Mouse (Mus musculus): ENCODE data around the gene Gm21992.

Gm21992 gene

DNA sequence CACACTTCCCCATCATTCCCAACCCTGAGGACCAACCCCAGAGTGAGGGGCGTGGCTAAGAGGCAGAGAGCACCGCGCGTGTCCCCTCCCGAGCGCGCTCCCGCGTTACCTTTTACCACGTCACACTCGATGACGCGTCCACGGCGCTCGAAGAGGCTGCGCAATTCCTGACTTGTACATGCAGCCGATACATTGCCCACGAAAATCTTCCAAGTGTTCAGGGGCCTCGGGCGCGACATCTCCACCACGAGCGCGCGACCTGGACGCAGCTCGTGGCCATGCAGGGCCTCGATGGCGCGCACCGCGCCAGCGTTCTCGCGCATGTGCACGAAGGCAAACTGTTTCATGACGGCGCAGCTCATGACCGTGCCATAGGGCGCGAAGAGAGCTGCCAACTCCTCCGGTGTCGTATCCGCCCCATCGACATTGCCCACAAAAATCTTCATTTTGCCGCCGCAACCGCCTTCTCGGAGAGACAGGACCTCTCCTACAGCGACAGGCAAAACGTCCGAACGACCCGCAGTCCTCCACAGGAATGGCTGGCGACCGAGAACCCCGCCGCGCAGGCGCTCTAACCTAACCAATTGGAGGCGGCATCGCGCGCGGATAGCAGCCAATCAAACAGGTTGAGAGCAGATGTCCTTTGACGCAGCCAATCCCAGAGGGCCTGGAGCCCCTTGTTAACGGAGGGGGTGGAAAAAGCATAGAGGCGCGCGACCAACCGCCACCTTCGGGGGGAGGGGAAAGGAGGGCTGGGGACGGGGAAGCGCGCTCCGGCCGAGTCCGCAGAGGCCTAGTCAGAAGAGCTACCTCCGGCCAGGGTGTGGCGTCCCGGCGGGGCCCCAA lies at the start of gene Gm21992, which contains the start of gene Rbm14:
Gene Gm21992 (minus strand): TSS at position 550 of the 846 bp plus-strand sequence.
Gene Rbm14 (minus strand): TSS at position 572 of the 846 bp plus-strand sequence.
- DNase-seq (ENCODE audit: low read depth) = peak; percentile 96

DNA sequence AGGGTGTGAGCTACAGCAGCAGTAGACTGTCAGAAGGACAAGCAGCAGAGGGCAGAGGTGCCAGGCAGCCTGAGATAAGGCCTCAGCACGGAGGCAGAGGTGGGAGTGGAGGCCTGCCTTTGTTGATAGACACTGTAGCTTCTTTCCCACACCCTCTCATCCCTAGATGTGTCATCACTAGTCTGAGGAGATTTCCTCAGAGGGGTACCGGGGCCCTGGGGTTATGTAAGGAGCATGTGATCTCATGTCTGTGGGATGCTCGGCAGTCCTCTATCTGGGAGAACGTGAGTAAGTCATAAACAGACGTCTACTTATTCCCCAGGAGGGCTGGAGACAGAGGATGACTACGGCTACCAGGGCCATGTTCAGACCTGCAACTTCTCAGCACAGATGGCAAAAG lies 47.7 kb upstream of the Gm21992 start:
- DNase-seq (ENCODE audit: low read depth) = no peak

DNA sequence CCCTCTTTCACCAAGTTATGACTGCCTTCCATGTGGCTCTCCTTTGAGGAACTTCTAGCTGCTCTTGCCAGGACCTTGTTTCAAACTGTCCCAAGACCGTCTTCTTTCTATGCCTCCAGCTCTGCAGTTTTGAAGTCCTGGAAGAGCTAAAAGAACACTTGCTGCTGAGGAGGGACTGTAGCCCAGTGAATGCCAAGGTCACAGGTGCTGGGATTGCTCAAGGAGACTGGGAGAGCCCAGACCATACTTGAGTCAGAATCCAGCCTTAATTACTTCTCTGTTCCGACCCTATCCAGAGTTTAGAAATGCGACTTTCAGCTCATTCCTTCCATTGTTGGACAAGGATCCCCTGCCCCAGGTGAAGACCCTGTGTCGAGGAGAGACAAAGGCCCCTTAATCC lies 44.5 kb upstream of the Gm21992 start:
- DNase-seq (ENCODE audit: low read depth) = no peak

DNA sequence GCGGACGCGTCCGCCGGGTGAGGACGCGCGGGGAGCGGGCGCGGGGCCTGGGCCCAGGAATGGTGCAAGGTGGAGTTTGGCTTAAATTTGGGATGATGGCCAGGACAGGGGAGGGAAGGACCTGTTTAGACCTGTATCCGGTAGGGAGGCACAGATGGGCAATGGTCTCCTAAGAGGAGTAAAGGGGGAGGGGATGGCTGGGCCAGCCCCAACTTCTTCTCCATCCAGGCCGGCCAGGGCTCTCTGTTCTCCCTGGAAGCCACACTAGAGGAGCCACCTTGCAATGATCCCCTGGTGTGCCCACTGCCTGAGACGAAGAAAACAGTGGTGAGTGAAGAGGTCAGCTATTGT lies 44.0 kb upstream of the Gm21992 start:
- no peak for DNase-seq (ENCODE audit: low read depth)

DNA sequence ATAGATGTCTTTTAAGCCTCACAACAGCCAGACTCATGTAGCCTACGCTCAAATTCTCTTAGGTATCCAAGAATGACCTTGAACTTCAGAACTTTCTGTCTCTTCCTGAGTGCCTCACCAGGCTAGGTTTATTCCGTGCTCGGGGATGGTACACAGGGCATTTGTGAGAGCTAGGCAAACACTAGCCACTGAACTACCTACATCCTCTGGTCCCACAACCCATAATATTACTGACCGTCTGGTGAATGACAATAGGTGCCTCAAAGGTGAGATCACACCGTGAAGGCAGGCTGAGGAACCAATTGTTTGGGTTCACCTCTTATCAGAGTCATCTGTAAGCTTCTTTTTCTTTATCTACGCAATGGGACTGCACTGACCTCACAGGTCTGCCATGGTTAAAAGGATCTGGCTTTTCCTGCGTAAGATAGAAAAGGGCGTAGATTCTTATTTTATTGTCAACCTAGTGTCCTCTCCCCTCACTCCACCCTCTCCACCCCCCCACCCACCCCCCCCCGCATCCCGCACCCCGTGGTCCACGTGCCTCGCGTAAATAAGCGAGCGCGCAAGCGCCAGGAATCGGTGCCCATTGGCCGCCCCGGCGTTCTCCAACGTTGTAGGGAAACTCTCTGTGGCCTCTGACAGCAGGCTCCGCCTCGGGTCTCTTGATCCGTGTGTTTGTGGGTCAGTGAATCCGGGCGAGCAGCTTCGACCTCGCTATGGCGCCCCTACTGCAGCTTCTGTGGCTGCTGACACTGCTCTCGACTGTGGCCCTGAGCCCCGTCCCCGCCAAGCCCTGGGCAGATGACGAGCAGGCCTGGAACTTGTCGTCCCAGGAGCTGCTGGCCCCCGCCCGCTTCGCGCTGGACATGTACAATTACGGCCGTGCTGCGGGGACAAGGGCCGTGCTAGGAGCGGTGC lies 43.4 kb upstream of the Gm21992 start, which contains the start of gene Ctsf:
Gene Ctsf (plus strand): TSS at position 579 of the 918 bp plus-strand sequence.
- DNase-seq (ENCODE audit: low read depth) = no peak

DNA sequence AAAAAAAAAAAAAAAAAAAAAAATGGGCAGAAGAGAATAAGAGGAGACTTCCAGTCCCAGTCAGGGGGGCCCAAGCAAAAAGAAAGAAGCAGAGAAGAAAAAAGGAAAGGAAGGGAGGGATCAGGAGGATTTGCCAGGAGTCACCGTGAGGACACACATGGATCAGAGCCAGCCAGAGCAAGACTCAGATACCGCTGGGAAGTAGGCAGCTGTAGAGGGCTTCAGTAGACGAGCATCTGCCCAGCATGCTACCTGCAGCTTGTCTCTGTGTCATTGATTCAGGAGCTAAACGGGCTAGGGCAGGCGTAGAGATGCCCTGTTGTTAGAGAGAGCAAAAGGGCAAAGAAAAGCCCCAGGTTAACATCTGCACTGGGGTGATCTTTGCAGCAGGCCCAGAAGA lies 38.9 kb upstream of the Gm21992 start:
- DNase-seq (ENCODE audit: low read depth) = no peak

DNA sequence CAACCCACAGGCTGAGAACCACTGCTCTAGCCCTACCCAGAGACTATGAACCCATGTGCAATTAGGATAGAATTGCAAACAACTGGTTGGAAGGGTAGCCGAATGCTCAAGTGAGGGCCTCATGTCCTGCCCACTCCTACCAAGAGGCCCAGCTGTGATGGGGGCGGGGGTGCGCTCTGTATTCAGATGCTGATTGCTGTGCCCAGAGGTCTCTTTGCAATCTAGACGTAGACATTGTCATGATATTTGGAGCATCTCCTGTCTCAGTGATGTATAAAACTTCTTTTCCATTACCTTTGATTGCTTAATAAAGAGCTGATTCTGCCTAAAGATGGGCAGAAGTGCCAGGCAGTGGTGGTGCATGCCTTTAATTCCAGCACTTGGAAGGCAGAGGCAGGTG lies 38.4 kb upstream of the Gm21992 start:
- no peak for DNase-seq (ENCODE audit: low read depth)

DNA sequence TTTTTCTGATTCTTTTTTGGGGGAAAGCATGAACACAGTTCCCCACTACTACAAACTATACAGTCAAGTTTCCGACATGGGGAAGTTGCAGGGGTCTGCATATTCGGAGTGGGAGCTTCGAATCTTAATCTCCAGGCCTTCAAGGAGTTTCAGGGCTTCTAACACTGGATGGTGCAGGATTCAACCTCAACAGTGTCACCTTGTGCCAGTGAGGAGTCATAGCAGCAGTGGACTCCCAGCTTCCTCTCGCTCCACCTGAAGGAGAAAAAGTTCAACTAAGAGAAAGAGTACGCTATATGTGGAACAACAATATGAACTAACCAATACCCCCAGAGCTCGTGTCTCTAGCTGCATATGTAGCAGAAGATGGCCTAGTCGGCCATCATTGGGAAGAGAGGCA lies 36.1 kb upstream of the Gm21992 start:
- DNase-seq (ENCODE audit: low read depth) = no peak

DNA sequence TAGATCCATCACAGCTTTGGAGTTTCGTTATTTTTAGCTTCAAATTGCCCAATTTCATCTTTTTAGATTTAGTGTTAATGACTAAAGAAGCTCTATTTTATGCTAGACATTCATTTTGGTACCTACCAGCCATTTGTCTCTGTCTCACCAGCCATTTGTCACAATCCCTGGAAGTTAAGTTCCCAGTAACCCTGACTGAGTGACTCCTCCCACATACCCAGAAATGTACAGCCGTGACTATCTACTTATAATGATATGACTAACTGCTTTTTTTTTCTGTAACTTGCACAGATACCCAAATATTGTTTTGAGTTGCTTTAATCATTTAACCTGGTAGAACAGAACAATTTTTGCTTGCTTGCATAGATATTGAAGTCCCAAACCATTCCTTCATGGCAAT lies 34.4 kb upstream of the Gm21992 start:
- DNase-seq (ENCODE audit: low read depth) = no peak

DNA sequence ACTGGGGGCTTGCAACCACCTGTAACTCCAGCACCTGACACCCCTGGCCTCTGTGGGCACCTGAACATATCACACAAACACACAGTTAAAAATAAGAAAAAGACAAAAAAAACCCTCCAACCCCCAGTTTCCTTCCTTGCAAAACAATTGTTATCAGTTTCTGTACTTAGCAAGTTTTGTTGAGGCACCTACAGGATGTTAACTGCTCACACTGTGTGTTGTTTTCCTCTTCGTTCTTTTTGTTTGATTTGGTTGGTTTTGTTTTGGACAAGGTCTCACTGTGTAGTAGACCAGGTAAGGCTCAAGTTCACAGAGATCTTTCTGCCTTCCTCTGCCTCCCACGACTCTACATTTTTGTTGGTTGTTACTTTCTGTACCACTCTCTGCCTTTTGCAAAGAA lies 31.2 kb upstream of the Gm21992 start:
- no peak for DNase-seq (ENCODE audit: low read depth)

DNA sequence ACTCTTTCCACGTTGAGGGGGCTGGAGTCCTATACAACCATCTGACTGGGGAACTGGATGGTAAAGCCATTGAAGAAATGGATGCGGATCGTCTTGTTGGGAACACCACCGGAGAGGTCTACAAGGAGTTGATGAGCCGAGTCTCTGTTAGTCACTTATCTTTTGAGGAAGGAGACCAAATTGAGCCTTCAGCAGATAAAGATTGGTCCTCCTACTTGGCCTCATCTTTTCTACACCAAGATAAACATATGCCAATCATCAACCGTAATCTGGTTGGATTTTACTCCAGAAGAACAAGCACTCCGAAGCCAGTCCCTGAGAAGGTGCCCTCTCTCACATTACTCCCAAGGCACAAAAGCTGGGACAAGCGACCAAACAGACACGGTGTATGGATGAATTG lies 29.4 kb upstream of the Gm21992 start:
- DNase-seq (ENCODE audit: low read depth) = no peak

DNA sequence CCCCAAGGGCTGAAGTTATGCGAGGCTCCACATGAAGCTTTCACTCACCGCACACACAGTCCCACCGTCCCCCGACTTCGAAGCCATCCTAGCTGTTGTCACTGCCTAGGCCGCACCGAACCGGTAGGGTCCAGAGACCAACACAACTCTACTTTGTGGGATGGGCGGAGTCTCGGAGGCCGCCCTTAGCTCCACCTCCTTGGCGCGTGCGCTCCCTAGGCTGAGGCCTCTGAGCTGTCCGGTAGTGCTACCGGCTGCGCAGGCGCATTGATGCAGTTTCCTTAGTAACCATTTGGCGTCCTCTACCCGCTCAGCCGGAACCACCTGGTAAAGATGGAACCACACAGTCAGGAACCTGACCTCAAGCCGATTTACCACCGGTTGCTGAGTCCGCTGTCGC lies 27.7 kb upstream of the Gm21992 start, which contains the start of the genes Ccs and Ccdc87:
Gene Ccs (minus strand): TSS at position 184 of the 400 bp plus-strand sequence.
Gene Ccdc87 (plus strand): TSS at position 218 of the 400 bp plus-strand sequence.
- peak; percentile 95 for DNase-seq (ENCODE audit: low read depth)

DNA sequence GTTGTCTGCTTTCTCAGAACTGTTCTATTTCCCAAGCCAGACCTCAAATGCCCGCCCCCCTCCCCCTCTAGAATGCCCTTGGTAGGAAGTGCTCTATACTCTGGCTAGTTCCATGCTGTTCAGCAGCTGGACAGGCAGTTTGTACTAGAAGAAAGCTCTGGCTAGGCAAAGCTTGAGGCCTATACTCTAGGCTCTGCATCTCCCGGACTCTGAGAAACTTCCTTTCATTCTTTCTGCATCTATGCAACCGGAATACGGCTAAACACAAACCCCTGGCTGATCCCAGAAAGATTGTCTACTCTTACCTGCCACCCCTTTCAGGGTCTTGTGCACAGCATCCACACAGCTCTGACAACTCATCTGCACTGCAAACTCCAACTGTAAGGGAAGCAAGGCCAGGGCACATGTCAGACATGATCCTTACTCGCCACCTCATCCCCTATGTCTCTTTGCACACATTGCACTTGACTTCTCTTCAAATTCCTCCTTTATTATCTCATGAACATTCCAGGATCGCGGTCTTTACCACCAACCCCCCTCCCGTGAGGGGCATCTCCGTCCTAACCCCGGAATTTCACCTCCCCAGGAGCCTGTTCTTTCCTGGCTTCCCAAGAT lies 27.2 kb upstream of the Gm21992 start:
- DNase-seq (ENCODE audit: low read depth) = no peak

DNA sequence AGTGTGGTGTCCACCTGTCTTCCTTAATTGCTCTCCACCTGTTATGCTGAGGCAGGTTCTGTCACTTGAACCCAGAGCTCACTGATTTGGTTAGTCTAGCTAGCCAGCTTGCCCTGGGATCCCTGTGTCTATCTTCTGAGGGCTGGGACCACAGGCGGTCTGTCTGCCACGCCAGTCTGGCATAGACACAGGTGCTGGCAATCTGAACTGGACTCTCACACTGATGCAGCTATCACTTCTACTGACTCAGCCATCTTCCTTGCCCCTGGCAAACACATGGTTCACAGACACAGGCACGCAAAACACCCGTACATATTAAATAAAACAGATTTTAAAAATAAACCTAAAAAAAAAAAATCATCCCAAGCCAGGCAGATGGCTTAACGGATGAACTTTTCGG lies 25.6 kb upstream of the Gm21992 start:
- no peak for DNase-seq (ENCODE audit: low read depth)

DNA sequence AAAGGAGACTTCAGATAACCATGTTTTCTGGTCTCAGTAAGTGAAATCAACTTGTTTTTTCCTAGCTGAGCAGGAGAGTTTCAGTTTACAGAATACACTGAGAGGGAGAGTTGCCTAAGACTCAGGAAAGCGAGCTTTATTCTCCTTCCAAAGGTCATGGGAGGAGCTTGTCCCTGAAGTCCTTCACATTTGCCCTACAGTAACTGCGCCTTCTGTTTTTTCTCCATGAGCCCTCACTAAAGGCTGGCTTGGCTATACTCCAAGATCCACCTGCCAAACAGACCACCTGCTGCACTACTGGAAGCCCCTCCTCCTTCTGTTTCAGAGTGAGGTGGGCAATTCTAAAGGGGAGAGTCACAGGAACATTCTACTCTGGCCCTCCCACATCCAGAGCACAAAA lies 24.7 kb upstream of the Gm21992 start:
- no peak for DNase-seq (ENCODE audit: low read depth)

DNA sequence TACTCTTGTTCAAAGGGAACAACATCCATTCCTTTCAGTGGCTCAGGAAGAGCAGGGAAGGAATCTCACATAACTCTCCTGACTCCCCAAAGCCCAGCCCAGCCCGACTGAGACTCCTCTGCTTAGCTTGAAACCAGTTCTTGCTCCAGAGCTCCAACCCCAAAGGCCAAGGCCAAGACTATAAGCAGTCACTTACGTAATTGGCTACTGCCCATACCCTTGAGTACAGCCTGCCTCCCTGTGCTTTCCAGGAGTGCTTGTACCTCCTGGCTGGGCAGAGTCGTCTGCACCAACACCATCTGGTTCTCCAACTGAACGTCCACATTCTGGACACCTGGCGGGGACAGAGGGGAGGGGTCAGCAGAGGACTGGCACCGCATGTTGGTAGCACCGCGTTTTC lies 22.6 kb upstream of the Gm21992 start:
- no peak for DNase-seq (ENCODE audit: low read depth)

DNA sequence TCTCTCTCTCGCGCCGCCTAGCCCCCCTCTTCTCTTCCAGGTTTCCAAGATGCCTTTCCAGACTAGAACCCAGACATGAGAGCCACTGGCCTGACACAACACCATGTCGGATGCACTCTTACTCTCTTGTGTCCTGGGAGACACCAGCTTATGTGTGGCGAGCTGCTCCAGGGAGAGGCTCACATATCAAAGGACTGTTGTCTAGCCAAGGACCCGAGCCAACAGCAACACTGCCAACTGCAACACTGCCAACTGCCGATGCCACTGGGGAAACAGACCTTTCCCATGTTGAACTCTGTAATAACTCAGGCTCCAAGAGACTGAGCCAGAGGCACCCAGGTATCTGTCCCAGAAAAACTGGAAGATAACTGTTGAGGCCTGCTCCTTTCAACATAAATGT lies 17.7 kb upstream of the Gm21992 start:
- DNase-seq (ENCODE audit: low read depth) = no peak

DNA sequence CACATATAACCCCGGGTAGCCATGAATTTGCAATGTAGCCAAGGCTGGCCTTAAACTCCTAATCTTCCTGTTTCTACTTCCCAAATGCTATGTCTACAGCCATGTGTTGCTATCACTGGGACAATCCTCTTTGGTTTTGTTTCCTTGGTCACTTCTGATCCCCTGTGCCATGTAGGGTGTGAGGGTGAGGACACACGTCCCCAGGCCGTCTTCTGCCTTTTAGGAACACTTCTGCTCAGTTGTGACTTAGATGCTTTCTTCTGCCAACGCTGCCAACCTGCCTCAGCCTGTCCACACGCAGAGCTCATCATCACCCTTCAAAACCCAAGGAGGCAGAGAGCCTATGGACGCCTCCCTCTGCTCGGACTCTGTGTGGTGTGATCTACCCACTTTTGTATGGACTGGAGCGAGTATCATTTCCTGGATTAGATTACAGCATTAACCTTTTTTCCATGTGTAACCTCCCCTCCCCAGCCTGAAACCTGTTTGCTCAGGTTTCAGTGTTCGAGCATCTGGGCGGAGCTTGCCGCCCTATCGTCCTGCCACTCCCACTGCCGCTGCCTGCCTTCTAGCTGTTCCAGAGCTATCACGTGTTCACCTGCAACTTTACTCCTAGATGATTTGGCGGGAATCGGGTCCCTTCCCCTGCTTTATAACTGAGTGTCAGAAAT lies 17.2 kb upstream of the Gm21992 start:
- DNase-seq (ENCODE audit: low read depth) = no peak

DNA sequence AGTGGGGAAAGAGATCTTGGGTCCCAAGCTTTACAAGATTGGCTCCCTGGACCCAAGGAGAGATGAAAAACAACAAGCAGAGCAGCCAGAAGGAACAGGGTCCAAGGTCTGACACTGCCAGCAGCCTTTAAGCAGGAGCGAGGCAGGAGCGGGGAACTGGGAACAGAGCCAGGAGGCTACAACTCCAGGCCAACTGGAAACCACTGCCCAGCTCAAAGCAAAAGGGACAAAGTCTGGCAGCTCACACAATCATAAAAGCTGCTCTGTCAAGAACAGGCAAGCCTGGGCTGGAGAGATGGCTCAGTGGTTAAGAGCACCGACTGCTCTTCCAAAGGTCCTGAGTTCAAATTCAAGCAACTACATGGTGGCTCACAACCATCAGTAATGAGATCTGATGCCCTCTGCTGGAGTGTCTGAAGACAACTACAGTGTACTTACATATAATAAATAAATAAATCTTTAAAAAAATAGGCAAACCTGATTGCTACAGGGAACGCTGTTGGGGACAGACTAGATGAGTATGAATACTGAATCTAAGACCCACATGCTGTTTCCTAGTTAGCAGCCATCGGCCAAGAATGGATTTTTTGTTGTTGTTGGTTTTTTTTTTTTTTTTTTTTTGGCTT lies 9.4 kb upstream of the Gm21992 start:
- DNase-seq (ENCODE audit: low read depth) = no peak

DNA sequence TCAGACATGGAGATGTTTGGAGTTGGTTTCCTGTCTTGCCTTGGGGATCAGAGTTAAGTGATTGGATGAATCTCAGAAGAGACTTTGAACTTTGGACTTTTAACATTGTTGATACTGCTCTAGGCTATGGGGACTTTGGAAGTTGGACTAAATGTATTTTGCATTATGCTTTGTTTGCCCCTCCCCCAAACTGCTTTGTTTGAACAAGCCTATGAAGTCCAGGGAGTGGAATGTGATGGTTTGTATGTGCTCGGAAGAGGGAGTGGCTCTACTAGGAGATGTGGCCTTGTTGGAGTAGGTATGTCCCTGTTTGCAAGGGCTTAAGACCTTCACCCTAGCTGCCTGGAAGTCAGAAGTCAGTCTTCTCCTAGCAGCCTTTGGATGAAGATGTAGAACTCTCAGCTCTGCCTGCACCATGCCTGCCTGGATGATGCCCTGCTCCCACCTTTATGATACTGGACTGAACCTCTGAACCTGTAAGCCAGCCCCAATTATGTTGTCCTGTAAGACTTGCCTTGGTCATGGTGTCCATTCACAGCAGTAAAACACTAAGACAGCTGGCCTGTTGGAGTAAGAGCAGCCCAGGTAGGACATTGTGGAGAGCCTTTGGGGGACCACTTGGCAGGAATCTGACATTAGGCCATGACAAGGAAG lies 5.9 kb upstream of the Gm21992 start:
- DNase-seq (ENCODE audit: low read depth) = no peak

DNA sequence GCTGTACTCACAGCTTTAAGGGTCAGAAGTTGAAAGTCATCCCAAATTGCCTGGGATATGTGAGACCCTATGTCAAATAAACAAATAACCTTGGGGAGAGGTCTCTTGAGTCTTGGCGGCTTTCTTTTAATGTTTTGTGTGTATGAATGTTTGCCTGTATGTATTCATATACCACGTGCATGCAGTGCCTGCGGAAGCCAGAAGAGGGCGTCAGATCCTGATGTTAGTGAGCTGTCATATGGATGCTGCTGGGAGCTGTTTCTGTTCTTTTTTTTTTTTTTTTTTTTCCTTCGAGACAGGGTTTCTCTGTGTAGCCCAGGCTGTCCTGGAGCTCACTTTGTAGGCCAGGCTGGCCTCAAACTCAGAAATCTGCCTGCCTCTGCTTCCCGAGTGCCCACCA lies 1.6 kb upstream of the Gm21992 start:
- no peak for DNase-seq (ENCODE audit: low read depth)
